Mouse (Mus musculus) hindbrain, embryonic 11.5 days (tissue): ENCODE data around the gene Cks1b. TPM values are rescaled to one million over a fixed set of nuclear protein-coding genes. Genes with fewer than 3 reads are reported as not detected.
"Not testable (repeated sequence)": the region's sequence is repeated elsewhere in the genome, so short reads cannot be mapped to it uniquely, and the experiment has no call there.

Experiments
- ATAC-seq: fragments of 200-750 bp; cut with Nextera tagmentation; 2 replicates; pipeline ENCODE4 v1.8.0; 2017; ENCODE audit warnings: mild to moderate bottlenecking, moderate TSS enrichment, moderate library complexity; ENCODE audit not compliant: low FRiP score
- DNase-seq: peaks from one replicate; pipeline ENCODE4 v3.0.0-alpha.2; 2015; ENCODE audit warnings: low spot score
- H3K27ac ChIP-seq: fragments of 300-500 bp; sonication (generic); 2 replicates; pipeline ENCODE4 v1.5.1; 2014; ENCODE audit warnings: mild to moderate bottlenecking, low read depth, low read length
- H3K27me3 ChIP-seq: fragments of 300-500 bp; sonication (generic); 2 replicates; pipeline ENCODE4 v1.6.1; 2014; ENCODE audit warnings: mild to moderate bottlenecking, low read length, moderate library complexity, mixed read lengths; ENCODE audit not compliant: control insufficient read depth, insufficient read depth
- H3K36me3 ChIP-seq: fragments of 300-500 bp; sonication (generic); 2 replicates; pipeline ENCODE4 v1.6.1; 2014; ENCODE audit warnings: mild to moderate bottlenecking, low read length, moderate library complexity, mixed read lengths; ENCODE audit not compliant: control insufficient read depth, insufficient read depth
- H3K4me1 ChIP-seq: fragments of 300-500 bp; sonication (generic); replicated peaks from 2 replicates; pipeline ENCODE4 v1.6.1; 2014; ENCODE audit warnings: low read length, mixed read lengths; ENCODE audit not compliant: control insufficient read depth, insufficient read depth
- H3K4me2 ChIP-seq: fragments of 300-500 bp; sonication (generic); replicated peaks from 2 replicates; pipeline ENCODE4 v1.6.1; 2014; ENCODE audit warnings: mild to moderate bottlenecking, low read depth, low read length
- H3K4me3 ChIP-seq: fragments of 300-500 bp; sonication (generic); 2 replicates; pipeline ENCODE4 v1.5.1; 2014; ENCODE audit warnings: low read depth, low read length
- H3K9ac ChIP-seq: fragments of 300-500 bp; sonication (generic); 2 replicates; pipeline ENCODE4 v1.6.1; 2014; ENCODE audit warnings: low read depth, low read length
- H3K9me3 ChIP-seq: fragments of 300-500 bp; sonication (generic); 2 replicates; pipeline ENCODE4 v1.6.1; 2016; ENCODE audit warnings: low read length; ENCODE audit not compliant: control insufficient read depth
- WGBS: fragments of 180-500 bp; shearing (Covaris S2); extraction: QIAGEN DNeasy Blood & Tissue Kit; methylation state at CpG from one replicate; pipeline ENCODE4 v1.1.7; 2014; 5-methylcytosine and 5-hydroxymethylcytosine counted together
- polyA plus RNA-seq: library from polyadenylated mRNA; unstranded; fragments of >200 nt; fragmentation: Nextera tagmentation; extraction: Ambion mirVana; gene quantifications from 2 replicates; pipeline ENCODE4 v1.2.1, GENCODE M21; 2014

Cks1b gene
- polyA plus RNA-seq, 1 experiment from 2014 or later, result 411 TPM

DNA sequence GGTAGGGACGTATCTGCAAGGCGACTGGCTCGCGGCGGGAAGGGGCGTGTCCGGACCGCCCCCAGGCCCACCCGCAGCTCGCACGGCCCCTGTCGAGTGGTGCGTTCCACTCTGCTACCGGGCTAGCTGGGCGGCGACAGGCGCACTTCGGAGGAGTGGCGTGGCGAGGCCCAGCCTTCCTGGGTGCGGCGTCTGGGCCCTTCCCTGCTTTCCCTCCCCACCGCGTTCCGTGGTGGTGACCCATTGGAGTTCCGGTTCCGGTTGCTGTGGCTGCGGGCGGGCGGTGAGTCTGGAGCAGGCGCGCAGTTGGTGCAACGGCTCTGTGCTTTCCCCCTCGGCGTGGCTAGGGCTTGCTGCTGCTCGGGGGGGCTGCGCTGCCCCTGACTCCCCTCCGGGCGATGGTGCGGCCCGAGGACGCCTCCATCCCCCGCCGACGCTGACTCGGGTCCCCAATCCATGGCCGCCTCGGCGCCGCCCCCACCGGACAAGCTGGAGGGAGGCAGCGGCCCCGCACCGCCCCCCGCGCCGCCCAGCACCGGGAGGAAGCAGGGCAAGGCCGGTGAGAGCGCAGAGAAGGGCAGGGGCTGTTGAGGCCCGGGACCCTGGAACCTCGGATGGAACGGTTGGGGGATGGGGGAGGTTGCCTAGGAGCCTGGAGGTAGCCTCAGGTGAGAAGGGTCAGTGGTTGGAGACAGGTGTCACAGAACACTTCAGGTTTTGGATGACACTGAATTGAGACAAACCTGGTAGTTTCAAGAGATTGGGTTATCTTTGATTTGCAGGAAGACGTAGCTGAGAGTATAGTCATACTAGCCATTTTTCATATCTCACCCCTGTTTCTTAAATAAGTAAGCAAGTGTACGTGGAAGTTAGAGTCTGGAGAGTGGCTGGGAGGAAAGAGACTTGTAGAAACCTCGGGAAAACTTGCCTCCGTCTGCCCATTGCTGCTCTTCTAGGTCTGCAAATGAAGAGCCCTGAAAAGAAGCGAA lies 12.3 kb upstream of the Cks1b start, which contains the start of gene Pygo2:
Pygo2 (plus strand) TSS at position 44 of the 989 bp plus-strand sequence.
- peak within 1 kb of the TSS; percentile 89 for H3K27ac ChIP-seq
- no peaks in the 10 kb centered on the region for H3K27me3 ChIP-seq
- no peaks in the 10 kb centered on the region for H3K9me3 ChIP-seq
- WGBS, result 2% methylated on average over 68 of the region's 68 CpGs
- H3K4me2 ChIP-seq, result peak within 1 kb of the TSS; percentile 63
- H3K4me1 ChIP-seq, result peaks cover 3% of the 10 kb centered on the region
- DNase-seq (peak; percentile 93), ATAC-seq (peak; percentile 98)
- H3K4me3 ChIP-seq, result peak within 1 kb of the TSS; percentile 90
- H3K9ac ChIP-seq, result peak within 1 kb of the TSS; percentile 83
- H3K36me3 ChIP-seq, result peaks cover 10% of the 10 kb centered on the region; the same call in 1 of the 2 replicates

DNA sequence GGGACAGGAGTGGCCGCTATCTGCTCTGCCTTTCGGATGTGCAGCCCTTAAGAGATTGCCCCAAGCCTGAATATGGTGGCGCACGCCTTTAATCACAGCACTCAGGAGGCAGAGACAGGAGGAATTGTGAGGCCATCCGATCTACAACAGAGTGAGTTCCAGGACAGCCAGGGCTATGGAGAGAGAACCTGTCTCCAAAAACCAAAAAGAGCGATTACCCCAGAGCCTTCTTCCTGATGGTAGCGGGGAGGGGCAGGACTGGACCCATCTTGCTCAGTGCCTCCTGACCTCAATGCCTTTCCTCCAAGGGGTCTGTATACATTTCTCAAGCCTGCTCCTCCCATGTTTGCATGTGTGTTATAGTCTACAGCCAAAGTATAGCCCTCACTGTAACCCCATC lies 10.8 kb upstream of the Cks1b start:
- not testable (repeated sequence) for DNase-seq, H3K36me3 ChIP-seq

DNA sequence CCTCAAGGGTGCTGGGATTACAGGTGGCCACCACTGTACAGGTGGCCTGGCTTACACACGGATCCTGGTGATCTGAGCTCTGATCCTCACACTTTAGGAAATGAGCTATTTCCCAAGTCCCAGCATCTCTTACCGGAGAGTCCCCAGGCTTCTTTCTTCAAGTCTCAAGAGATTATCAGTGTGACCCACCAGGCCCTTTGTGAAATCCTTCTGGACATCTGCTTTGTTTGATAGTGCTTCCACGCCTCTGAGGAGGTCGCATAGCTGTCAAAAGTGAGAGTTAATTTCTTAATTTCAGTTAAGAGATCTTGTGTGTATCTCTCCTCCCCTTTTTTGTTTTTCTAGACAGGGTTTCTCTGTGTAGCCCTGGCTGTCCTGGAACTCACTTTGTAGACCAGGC lies 7.7 kb upstream of the Cks1b start:
- no peaks in the 10 kb centered on the region for H3K9me3 ChIP-seq
- H3K27me3 ChIP-seq, result no peaks in the 10 kb centered on the region
- ATAC-seq (no peak), DNase-seq (no peak)
- H3K4me1 ChIP-seq, result peaks cover 4% of the 10 kb centered on the region; the same call in 1 of the 2 replicates
- no peak overlapping the region for H3K9ac ChIP-seq
- peaks cover 2% of the 10 kb centered on the region; the same call in 1 of the 2 replicates for H3K36me3 ChIP-seq
- no peak overlapping the region for H3K4me3 ChIP-seq
- WGBS, result 83% methylated on average over 4 of the region's 4 CpGs
- H3K4me2 ChIP-seq, result no peak overlapping the region
- no peak overlapping the region for H3K27ac ChIP-seq

More for the DNA sequence above, 10.8 kb upstream of the Cks1b start:
- not testable (repeated sequence) for H3K9me3 ChIP-seq, H3K4me1 ChIP-seq, H3K9ac ChIP-seq, H3K4me3 ChIP-seq, ATAC-seq, H3K4me2 ChIP-seq, H3K27ac ChIP-seq, H3K27me3 ChIP-seq
- 95% methylated on average over 6 of the region's 7 CpGs for WGBS

DNA sequence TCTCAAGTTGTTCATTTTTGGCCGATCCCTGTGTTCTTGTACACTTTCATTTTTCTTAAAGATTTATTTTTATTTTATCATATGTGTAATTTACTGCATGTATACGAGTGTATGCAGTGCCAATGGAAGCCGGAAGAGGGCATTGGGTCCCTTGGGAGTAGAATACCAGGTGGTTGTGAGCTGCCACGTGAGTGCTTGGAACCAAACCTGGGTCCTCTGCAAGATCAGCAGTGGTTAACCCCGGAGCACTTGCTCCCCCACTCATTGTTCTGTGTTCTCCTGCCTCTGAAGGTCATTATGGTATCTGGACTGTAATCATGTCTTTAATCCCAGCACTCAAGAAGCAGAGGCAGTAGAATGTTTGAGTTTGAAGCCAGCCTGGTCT lies 7.0 kb upstream of the Cks1b start:
- no peaks in the 10 kb centered on the region for H3K27me3 ChIP-seq
- H3K27ac ChIP-seq, result no peak overlapping the region
- peaks cover 2% of the 10 kb centered on the region; the same call in 1 of the 2 replicates for H3K36me3 ChIP-seq
- WGBS, result 86% methylated on average over 5 of the region's 5 CpGs
- H3K9ac ChIP-seq, result no peak overlapping the region
- H3K4me2 ChIP-seq, result no peak overlapping the region
- peaks cover 4% of the 10 kb centered on the region; the same call in 1 of the 2 replicates for H3K4me1 ChIP-seq
- no peak for ATAC-seq
- H3K4me3 ChIP-seq, result no peak overlapping the region
- H3K9me3 ChIP-seq, result no peaks in the 10 kb centered on the region
- DNase-seq, result no peak

DNA sequence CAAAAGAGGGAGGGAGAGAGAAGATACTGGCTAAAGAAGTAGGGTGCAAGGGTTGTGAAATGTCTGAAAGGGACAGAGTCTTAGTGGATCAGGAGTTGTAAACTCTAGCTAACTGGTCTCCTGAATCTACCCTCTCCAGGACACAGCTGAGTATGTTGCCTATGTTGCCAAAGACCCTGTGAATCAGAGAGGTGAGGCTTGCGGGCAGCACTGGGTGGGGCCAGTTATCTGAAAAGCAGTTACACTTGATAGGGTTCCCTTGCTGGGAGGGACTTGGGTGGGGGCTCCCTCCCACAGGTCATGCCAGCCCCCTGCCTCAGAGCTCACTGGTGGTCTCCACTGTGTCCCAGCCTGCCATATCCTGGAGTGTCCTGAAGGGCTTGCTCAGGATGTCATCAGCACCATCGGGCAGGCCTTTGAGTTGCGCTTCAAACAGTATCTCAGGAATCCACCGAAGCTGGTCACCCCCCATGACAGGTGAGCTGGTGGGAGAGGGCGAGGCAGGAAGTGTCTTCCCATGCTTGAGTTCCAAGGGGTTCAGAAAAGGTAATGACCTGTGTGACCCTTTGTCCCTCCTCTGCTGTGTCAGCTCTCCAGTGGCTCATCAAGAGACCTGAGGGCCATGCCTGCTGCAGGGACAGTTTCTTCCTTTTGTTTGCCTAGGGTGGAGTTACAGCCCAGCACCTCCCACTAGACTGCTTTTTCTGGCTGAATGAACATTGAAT lies 6.4 kb upstream of the Cks1b start:
- no peak overlapping the region for H3K4me3 ChIP-seq
- peaks cover 7% of the 10 kb centered on the region; the same call in 1 of the 2 replicates for H3K4me1 ChIP-seq
- no peak overlapping the region for H3K27ac ChIP-seq
- ATAC-seq (no peak), DNase-seq (no peak)
- H3K9me3 ChIP-seq, result no peaks in the 10 kb centered on the region
- H3K4me2 ChIP-seq, result no peak overlapping the region
- H3K27me3 ChIP-seq, result no peaks in the 10 kb centered on the region
- H3K36me3 ChIP-seq, result peaks cover 2% of the 10 kb centered on the region; the same call in 1 of the 2 replicates
- H3K9ac ChIP-seq, result no peak overlapping the region
- WGBS, result 90% methylated on average over 5 of the region's 5 CpGs

DNA sequence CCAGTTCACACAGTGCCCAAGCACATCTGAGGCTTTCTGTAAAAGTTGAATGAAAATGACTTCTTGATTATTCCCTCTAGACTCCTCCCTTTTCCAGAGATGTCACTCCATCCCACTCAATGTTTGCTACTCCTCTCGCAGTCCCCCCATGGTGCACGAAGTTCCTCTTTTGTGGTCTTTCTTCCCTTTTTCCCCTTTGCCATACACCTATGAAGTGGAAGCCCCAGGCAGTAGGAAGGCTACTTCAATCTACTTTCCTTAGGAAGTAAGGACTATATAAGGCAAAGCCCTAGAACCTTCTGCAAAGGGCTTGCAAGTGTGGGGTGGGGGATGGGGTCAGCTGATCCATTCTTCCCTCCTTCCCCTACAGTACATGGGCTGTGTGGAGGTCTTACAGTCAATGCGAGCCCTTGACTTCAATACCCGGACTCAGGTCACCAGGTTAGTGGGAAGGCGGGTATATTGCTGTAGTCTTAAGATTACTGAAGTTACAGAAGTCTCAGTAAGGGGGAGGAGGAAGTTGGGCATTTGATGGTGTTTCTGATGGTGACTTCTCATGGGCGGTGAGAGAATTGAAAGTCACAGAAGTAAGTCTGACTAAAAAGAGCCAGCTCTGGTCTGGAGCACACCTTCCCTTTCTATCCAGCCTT lies 4.5 kb upstream of the Cks1b start:
- ATAC-seq, result no peak
- peak overlapping the region; percentile 41 for H3K4me3 ChIP-seq
- no peaks in the 10 kb centered on the region for H3K36me3 ChIP-seq
- H3K9ac ChIP-seq, result no peak overlapping the region
- 67% methylated on average over 6 of the region's 6 CpGs for WGBS
- peak overlapping the region; percentile 56 for H3K4me2 ChIP-seq
- H3K27me3 ChIP-seq, result no peaks in the 10 kb centered on the region
- no peak overlapping the region for H3K27ac ChIP-seq
- H3K4me1 ChIP-seq, result peaks cover 9% of the 10 kb centered on the region; the same call in 1 of the 2 replicates
- no peak for DNase-seq
- no peaks in the 10 kb centered on the region for H3K9me3 ChIP-seq

DNA sequence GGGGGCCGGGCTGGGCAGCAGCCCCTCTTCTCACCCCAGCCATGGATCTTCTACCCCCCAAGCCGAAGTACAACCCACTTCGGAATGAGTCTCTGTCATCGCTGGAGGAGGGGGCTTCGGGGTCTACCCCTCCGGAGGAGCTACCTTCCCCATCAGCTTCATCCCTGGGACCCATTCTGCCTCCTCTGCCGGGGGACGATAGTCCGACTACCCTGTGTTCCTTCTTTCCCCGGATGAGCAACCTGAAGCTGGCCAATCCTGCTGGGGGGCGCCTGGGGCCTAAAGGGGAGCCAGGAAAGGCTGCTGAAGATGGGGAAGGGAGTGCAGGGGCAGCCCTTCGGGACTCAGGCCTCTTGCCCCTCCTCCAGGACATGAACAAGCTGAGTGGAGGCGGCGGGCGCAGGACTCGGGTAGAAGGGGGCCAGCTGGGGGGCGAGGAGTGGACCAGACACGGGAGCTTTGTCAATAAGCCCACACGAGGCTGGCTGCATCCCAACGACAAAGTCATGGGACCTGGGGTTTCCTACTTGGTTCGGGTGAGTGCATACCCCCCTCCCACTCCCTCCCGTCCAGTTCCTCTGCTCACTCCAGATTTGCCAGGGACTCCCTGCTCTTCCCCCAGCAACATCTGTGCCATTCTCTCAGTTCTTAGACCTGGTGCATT lies 3.8 kb upstream of the Cks1b start:
- no peaks in the 10 kb centered on the region for H3K27me3 ChIP-seq
- peak overlapping the region; percentile 65 for H3K27ac ChIP-seq
- ATAC-seq, result no peak
- no peaks in the 10 kb centered on the region for H3K9me3 ChIP-seq
- H3K4me2 ChIP-seq, result peak overlapping the region; percentile 56
- H3K9ac ChIP-seq, result peak overlapping the region; percentile 58
- WGBS, result 5% methylated on average over 21 of the region's 22 CpGs
- peaks cover 9% of the 10 kb centered on the region; the same call in 1 of the 2 replicates for H3K4me1 ChIP-seq
- peak; percentile 18 for DNase-seq
- no peaks in the 10 kb centered on the region for H3K36me3 ChIP-seq
- H3K4me3 ChIP-seq, result peak overlapping the region; percentile 41
